Mouse (Mus musculus) hindbrain, embryonic 15.5 days (tissue): ENCODE measurements around the gene Eif3f. TPM values are rescaled to one million over a fixed set of nuclear protein-coding genes. Genes with fewer than 3 reads are reported as not detected.

Experiments
- ATAC-seq: fragments of 200-750 bp; cut with Nextera tagmentation; 2 replicates; pipeline ENCODE4 v1.8.0; 2017; ENCODE audit warnings: low read depth, moderate number of reproducible peaks, moderate TSS enrichment; ENCODE audit not compliant: low FRiP score
- H3K27ac ChIP-seq: fragments of 300-500 bp; sonication (generic); replicated peaks from 2 replicates; pipeline ENCODE4 v1.5.1; 2015; ENCODE audit warnings: mild to moderate bottlenecking, inconsistent platforms
- H3K27me3 ChIP-seq: fragments of 300-500 bp; sonication (generic); 2 replicates; pipeline ENCODE4 v1.6.1; 2015; ENCODE audit warnings: control low read depth, inconsistent platforms
- H3K36me3 ChIP-seq: fragments of 300-500 bp; sonication (generic); 2 replicates; pipeline ENCODE4 v1.6.1; 2015; ENCODE audit warnings: control low read depth, inconsistent platforms
- H3K4me1 ChIP-seq: fragments of 300-500 bp; sonication (generic); replicated peaks from 2 replicates; pipeline ENCODE4 v1.6.1; 2015; ENCODE audit warnings: control low read depth, inconsistent platforms
- H3K4me2 ChIP-seq: fragments of 300-500 bp; sonication (generic); 2 replicates; pipeline ENCODE4 v1.6.1; 2015; ENCODE audit warnings: moderate library complexity, mild to moderate bottlenecking, inconsistent platforms
- H3K4me3 ChIP-seq: fragments of 300-500 bp; sonication (generic); 2 replicates; pipeline ENCODE4 v1.5.1; 2015; ENCODE audit warnings: mild to moderate bottlenecking, inconsistent platforms
- H3K9ac ChIP-seq: fragments of 300-500 bp; sonication (generic); 2 replicates; pipeline ENCODE4 v1.6.1; 2015; ENCODE audit warnings: inconsistent platforms
- H3K9me3 ChIP-seq: fragments of 300-500 bp; sonication (generic); 2 replicates; pipeline ENCODE4 v1.6.1; 2016; ENCODE audit warnings: control low read depth, inconsistent platforms
- WGBS: fragments of 180-500 bp; shearing (Covaris S2); methylation state at CpG from one replicate; pipeline ENCODE4 v1.1.7; 2015; 5-methylcytosine and 5-hydroxymethylcytosine counted together
- polyA plus RNA-seq: library from polyadenylated mRNA; unstranded; fragments of >200 nt; fragmentation: Nextera tagmentation; extraction: Ambion mirVana; gene quantifications from 2 replicates; pipeline ENCODE4 v1.2.1, GENCODE M21; 2015

Gene Eif3f
- polyA plus RNA-seq, 1 experiment from 2014 or later = 73.6 TPM

GRCm38 (mm10) chr7:108985934-108986708 lies 51.9 kb downstream of the Eif3f start:
- Histone ChIP-seq H3K27me3 (no peaks in the 10 kb centered on the region), H3K4me2 (no peak overlapping the region), H3K4me1 (no peaks in the 10 kb centered on the region), H3K4me3 (no peak overlapping the region), H3K27ac (no peak overlapping the region), H3K36me3 (no peaks in the 10 kb centered on the region), H3K9ac (no peak overlapping the region), H3K9me3 (no peaks in the 10 kb centered on the region)
- WGBS = 87% methylated on average over 2 of the region's 3 CpGs
- no peak for ATAC-seq

DNA sequence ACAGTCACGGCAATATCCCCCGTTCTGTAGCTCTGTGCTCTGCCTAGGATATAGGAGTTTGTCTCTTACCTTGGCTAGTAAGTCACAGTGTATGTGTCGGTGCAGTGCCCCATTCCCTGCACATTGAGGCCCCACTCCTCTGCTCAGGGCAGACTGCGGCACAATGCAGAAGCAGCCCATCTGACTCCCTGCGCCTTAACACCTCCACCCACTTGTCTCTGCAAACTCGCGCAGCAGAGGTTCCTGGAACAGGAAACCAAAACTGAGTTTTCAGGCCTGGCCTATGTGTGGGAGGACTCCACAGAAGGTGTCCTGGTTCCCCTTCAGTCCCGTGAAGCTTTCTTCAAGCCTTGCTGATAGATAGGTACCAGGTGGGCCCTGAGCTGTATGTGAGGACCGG lies 57.0 kb downstream of the Eif3f start:
- no peaks in the 10 kb centered on the region for H3K36me3 ChIP-seq
- no peak overlapping the region for H3K27ac ChIP-seq
- no peaks in the 10 kb centered on the region for H3K9me3 ChIP-seq
- no peaks in the 10 kb centered on the region for H3K27me3 ChIP-seq
- H3K4me2 ChIP-seq = no peak overlapping the region
- H3K4me1 ChIP-seq = no peaks in the 10 kb centered on the region
- ATAC-seq = no peak
- H3K4me3 ChIP-seq = no peak overlapping the region
- 91% methylated on average over 9 of the region's 9 CpGs for WGBS
- no peak overlapping the region for H3K9ac ChIP-seq

Other genes with a start within 250 kb of the Eif3f start
- gene Olfr512, start 221.1 kb upstream of the Eif3f start, polyA plus RNA-seq = not detected in 2 replicates
- gene Olfr513, start 183.4 kb upstream of the Eif3f start, polyA plus RNA-seq = not detected in 2 replicates
- gene Olfr514, start 108.4 kb upstream of the Eif3f start, polyA plus RNA-seq = not detected in 2 replicates
- not detected in 2 replicates for gene Olfr516, start 83.9 kb upstream of the Eif3f start, polyA plus RNA-seq
- gene Olfr517, start 62.0 kb upstream of the Eif3f start, polyA plus RNA-seq = not detected in 2 replicates
- gene Olfr518, start 49.4 kb upstream of the Eif3f start, polyA plus RNA-seq = not detected in 2 replicates
- gene Olfr519, start 40.0 kb upstream of the Eif3f start, polyA plus RNA-seq = not detected in 2 replicates
- gene Nlrp10, start 4.2 kb upstream of the Eif3f start, polyA plus RNA-seq = 0.06 TPM in 1 of 2 replicates, not detected in the other
- 45.8 and 51.4 TPM in 2 replicates for gene Tub, start 15.9 kb downstream of the Eif3f start, polyA plus RNA-seq
- gene Ric3, start 148.9 kb downstream of the Eif3f start, polyA plus RNA-seq = 33.2 and 35.6 TPM in 2 replicates
- 59.5 and 78.0 TPM in 2 replicates for gene Lmo1, start 240.8 kb downstream of the Eif3f start, polyA plus RNA-seq